Mouse (Mus musculus): Measurements from ENCODE around the gene Map3k21. TPM values are rescaled to one million over a fixed set of nuclear protein-coding genes. Genes with fewer than 3 reads are reported as not detected.

Map3k21 gene
- polyA plus RNA-seq, 1 experiment from 2014 or later = 0.74 TPM

DNA sequence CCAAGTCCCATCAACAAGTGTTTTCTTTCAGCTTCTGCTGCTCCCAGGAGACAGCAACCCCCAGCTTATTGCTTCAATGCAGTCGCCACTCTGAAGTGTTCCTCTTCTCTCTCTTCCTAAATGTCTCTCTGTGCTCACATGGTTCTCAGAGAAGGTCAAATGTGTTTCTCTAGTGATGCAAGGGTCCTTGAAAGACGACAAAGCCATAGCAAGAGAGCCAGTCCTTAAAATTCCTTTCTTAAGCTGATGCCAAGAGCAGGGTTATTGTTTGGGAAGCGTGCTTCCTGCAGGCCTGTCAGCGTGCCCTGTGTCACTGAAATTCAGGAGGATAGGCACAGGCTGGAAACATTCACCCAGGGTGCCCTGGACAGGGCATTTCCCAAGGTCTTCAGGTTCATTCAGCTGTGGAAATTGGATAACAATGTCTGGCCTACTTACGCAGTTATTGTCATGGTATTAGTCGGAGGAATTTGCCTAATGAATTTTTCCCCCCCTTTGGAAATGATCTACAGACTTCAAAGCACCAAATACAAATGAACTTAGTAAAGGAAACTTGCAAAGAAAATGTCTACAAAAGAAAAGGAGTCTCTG is 76.8 kb downstream of the Map3k21 start:
- Histone ChIP-seq H3K9ac (replicated peaks; ENCODE audit: low read depth) (no peak overlapping the region), H3K4me2 (replicated peaks; ENCODE audit: low read depth, low read length) (no peak overlapping the region), H3K27me3 (replicated peaks; ENCODE audit: insufficient read depth, low read length) (no peaks in the 10 kb centered on the region), H3K27ac (ENCODE audit: low read length) (no peak overlapping the region), H3K9me3 (ENCODE audit: low read length) (no peaks in the 10 kb centered on the region), H3K36me3 (ENCODE audit: insufficient read depth, low read length) (no peaks in the 10 kb centered on the region), H3K4me3 (ENCODE audit: low read depth, low read length) (no peak overlapping the region), H3K4me1 (ENCODE audit: insufficient read depth, low read depth, low read length) (no peaks in the 10 kb centered on the region)
- 34% methylated on average over 6 of the region's 6 CpGs for WGBS
- ATAC-seq (peak; percentile 81), DNase-seq (ENCODE audit: low spot score) (peak; percentile 77)
- no peak for TF ChIP-seq CTCF (IDR thresholded peaks at IDR 0.05)
- TF ChIP-seq EP300 (IDR thresholded peaks at IDR 0.05) = peak; percentile 89

DNA sequence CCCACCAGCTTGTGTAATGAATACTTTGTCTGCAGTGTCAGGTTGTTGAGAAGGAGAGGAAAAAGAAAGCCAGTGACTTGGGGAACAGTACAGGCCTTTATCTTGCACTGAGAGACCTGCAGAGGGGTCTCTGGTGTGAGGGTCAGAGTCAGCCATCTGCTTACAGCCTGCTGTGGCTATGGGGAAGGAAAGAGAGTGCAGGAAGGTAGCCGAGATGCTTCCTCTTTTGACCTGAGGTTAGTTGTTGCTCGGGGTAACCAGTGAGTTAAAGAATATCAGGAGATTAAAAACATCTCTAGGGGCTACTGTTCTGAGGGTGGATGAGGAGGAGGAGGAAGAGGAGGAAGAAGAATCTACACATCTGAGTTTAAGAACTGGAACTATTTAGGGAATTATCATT is 77.7 kb downstream of the Map3k21 start:
- no peak overlapping the region for H3K9ac ChIP-seq (replicated peaks; ENCODE audit: low read depth)
- no peak for ATAC-seq

GRCm38 (mm10) chr8:125993636-125994035 is 83.4 kb downstream of the Map3k21 start:
- Histone ChIP-seq H3K36me3 (ENCODE audit: insufficient read depth, low read length) (no peaks in the 10 kb centered on the region), H3K27ac (ENCODE audit: low read length) (no peak overlapping the region), H3K9me3 (ENCODE audit: low read length) (no peaks in the 10 kb centered on the region), H3K9ac (replicated peaks; ENCODE audit: low read depth) (no peak overlapping the region), H3K4me3 (ENCODE audit: low read depth, low read length) (no peak overlapping the region), H3K27me3 (replicated peaks; ENCODE audit: insufficient read depth, low read length) (peaks cover 15% of the 10 kb centered on the region), H3K4me2 (replicated peaks; ENCODE audit: low read depth, low read length) (no peak overlapping the region), H3K4me1 (ENCODE audit: insufficient read depth, low read depth, low read length) (0 out of 2 replicates have a peak, but pooled peaks cover 3% of the 10 kb centered on the region)
- DNase-seq (ENCODE audit: low spot score) = no peak
- TF ChIP-seq CTCF (IDR thresholded peaks at IDR 0.05) (no peak), EP300 (IDR thresholded peaks at IDR 0.05) (no peak)
- ATAC-seq = no peak
- WGBS = 42% methylated on average over 9 of the region's 9 CpGs

More for the DNA sequence above, 77.7 kb downstream of the Map3k21 start:
- DNase-seq (ENCODE audit: low spot score) = no peak
- no peaks in the 10 kb centered on the region for H3K9me3 ChIP-seq (ENCODE audit: low read length)
- no peak overlapping the region for H3K27ac ChIP-seq (ENCODE audit: low read length)
- no peak overlapping the region for H3K4me2 ChIP-seq (replicated peaks; ENCODE audit: low read depth, low read length)
- no peaks in the 10 kb centered on the region for H3K36me3 ChIP-seq (ENCODE audit: insufficient read depth, low read length)
- H3K4me1 ChIP-seq (ENCODE audit: insufficient read depth, low read depth, low read length) = no peaks in the 10 kb centered on the region
- no peaks in the 10 kb centered on the region for H3K27me3 ChIP-seq (replicated peaks; ENCODE audit: insufficient read depth, low read length)
- H3K4me3 ChIP-seq (ENCODE audit: low read depth, low read length) = no peak overlapping the region
- WGBS = 28% methylated on average over 2 of the region's 2 CpGs
- TF ChIP-seq EP300 (IDR thresholded peaks at IDR 0.05) (no peak), CTCF (IDR thresholded peaks at IDR 0.05) (no peak)

DNA sequence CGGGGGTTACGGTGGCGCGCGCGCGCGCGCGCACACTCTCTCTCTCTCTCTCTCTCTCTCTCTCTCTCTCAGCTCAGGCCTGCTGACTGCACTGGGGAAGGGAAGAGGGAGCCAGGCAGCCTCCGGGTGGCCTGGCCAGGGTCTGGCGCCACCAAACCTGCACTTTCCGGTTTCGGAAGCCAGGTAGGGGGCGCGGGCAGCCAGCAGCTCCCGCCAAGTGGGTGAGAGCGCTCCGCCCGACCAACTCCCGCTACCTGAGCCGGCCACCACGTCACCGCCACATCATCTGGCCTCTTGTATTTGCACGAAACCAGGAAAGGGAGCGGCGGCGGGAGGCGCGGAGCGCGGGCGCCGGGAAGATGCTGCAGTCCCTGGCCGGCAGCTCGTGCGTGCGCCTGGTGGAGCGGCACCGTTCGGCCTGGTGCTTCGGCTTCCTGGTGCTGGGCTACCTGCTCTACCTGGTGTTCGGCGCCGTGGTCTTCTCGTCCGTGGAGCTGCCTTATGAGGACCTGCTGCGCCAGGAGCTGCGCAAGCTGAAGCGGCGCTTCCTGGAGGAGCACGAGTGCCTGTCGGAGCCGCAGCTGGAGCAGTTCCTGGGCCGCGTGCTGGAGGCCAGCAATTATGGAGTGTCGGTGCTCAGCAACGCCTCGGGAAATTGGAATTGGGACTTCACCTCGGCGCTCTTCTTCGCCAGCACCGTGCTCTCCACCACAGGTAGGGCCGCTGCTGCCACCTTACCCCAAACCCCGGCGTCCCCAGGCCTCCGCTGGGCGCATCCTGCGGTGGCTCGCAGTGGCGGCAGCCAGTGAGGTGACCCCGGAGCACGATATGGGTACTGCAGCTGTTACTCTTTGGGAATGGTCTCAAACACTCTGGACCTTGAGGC is 85.1 kb downstream of the Map3k21 start, which contains the start of gene Kcnk1:
Gene Kcnk1, plus strand, starts transcription at position 70 of the 886 bp plus-strand sequence.
- H3K4me2 ChIP-seq (replicated peaks; ENCODE audit: low read depth, low read length) = peak within 1 kb of the TSS; percentile 60
- ATAC-seq (peak; percentile 79), DNase-seq (ENCODE audit: low spot score) (peak; percentile 88)
- 0 out of 2 replicates have a peak, but pooled peaks cover 3% of the 10 kb centered on the region for H3K4me1 ChIP-seq (ENCODE audit: insufficient read depth, low read depth, low read length)
- H3K36me3 ChIP-seq (ENCODE audit: insufficient read depth, low read length) = no peaks in the 10 kb centered on the region
- peak within 1 kb of the TSS; percentile 41 for H3K4me3 ChIP-seq (ENCODE audit: low read depth, low read length)
- 1% methylated on average over 68 of the region's 73 CpGs for WGBS
- peaks cover 15% of the 10 kb centered on the region for H3K27me3 ChIP-seq (replicated peaks; ENCODE audit: insufficient read depth, low read length)
- no peaks in the 10 kb centered on the region for H3K9me3 ChIP-seq (ENCODE audit: low read length)
- TF ChIP-seq CTCF (IDR thresholded peaks at IDR 0.05) (peak; percentile 26), EP300 (IDR thresholded peaks at IDR 0.05) (no peak)
- H3K27ac ChIP-seq (ENCODE audit: low read length) = peak within 1 kb of the TSS; percentile 81
- peak within 1 kb of the TSS; percentile 43 for H3K9ac ChIP-seq (replicated peaks; ENCODE audit: low read depth)

- DNase-seq (ENCODE audit: low spot score) (peak; percentile 80), ATAC-seq (peak; percentile 69)
- H3K4me3 ChIP-seq (ENCODE audit: low read depth, low read length) = peak overlapping the region; percentile 41
- 0 out of 2 replicates have a peak, but pooled peaks cover 3% of the 10 kb centered on the region for H3K4me1 ChIP-seq (ENCODE audit: insufficient read depth, low read depth, low read length)
- no peaks in the 10 kb centered on the region for H3K36me3 ChIP-seq (ENCODE audit: insufficient read depth, low read length)
- no peaks in the 10 kb centered on the region for H3K9me3 ChIP-seq (ENCODE audit: low read length)
- H3K9ac ChIP-seq (replicated peaks; ENCODE audit: low read depth) = peak overlapping the region; percentile 43
- peaks cover 15% of the 10 kb centered on the region for H3K27me3 ChIP-seq (replicated peaks; ENCODE audit: insufficient read depth, low read length)
- peak overlapping the region; percentile 81 for H3K27ac ChIP-seq (ENCODE audit: low read length)
- TF ChIP-seq EP300 (IDR thresholded peaks at IDR 0.05) (peak; percentile 30; the same call in 1 of the 2 replicates), CTCF (IDR thresholded peaks at IDR 0.05) (no peak)
- H3K4me2 ChIP-seq (replicated peaks; ENCODE audit: low read depth, low read length) = peak overlapping the region; percentile 60
- WGBS = 21% methylated on average over 14 of the region's 14 CpGs
Measured at GRCm38 (mm10) chr8:125996031-125996839, 86.0 kb downstream of the Map3k21 start.

Data from lung, postnatal 0 days (tissue).